In genomic region chr5:30258776-30259175, GRCm38 (mm10) we compare ENCODE assay signal across 13 mouse cellular contexts. TPM values are rescaled to one million over a fixed set of nuclear protein-coding genes. Genes with fewer than 3 reads are reported as not detected.
"Had no signal": no experiment of that assay in that cellular context is flagged by ENCODE, and none has a peak within 500 bp of the region (broad histone marks: within the 10 kb centered on the region; RNA-seq: fewer than 3 reads in every experiment).

No protein-coding gene starts in this region.

- H3K4me2 ChIP-seq: limb, embryonic 13.5 days; midbrain, embryonic 13.5 days had no signal

- ATAC-seq: midbrain, embryonic 13.5 days had no signal

- H3K4me1 ChIP-seq: limb, embryonic 13.5 days; midbrain, embryonic 13.5 days had no signal

- H3K27ac ChIP-seq: layer of hippocampus, adult 2 months; limb, embryonic 13.5 days; liver, embryonic 14.5 days; midbrain, embryonic 13.5 days had no signal

- H3K9me3 ChIP-seq: limb, embryonic 13.5 days; midbrain, embryonic 13.5 days had no signal

- H3K9ac ChIP-seq: limb, embryonic 13.5 days; liver, embryonic 14.5 days; midbrain, embryonic 13.5 days had no signal

- DNase-seq: kidney, postnatal 25 days; left cerebral cortex, postnatal 4 days; lung, adult 18-20 months; right cerebral cortex, postnatal 14 days; thymus, postnatal 14 days had no signal

- H3K4me3 ChIP-seq: layer of hippocampus, adult 2 months; limb, embryonic 13.5 days; midbrain, embryonic 13.5 days had no signal

- H3K27me3 ChIP-seq: limb, embryonic 13.5 days; midbrain, embryonic 13.5 days had no signal

RNA-seq across cellular contexts. Expression of gene Adgrf3, which starts 53.3 kb away (rescaled TPM):
- total RNA-seq: layer of hippocampus, adult 2 months; layer of hippocampus, postnatal 10 days; left cerebral cortex, postnatal 4 days; liver, adult 2 months; midbrain, postnatal 0 days had no signal
- polyA plus RNA-seq: limb, embryonic 13.5 days; liver, adult 2 months; midbrain, embryonic 13.5 days; midbrain, postnatal 0 days; neural tube, embryonic 14.5 days had no signal
